Mouse (Mus musculus) MEL (cell line): Measurements from ENCODE around the gene 4930438A08Rik. TPM values are rescaled to one million over a fixed set of nuclear protein-coding genes. Genes with fewer than 3 reads are reported as not detected.

Experiments used
- DNase-seq: peaks from one replicate; pipeline ENCODE4 v3.0.0; 2011; ENCODE audit warnings: low read depth, low spot score
- H3K27ac ChIP-seq: 2 replicates; pipeline ENCODE4 v1.5.1; 2012; ENCODE audit warnings: low read depth, mild to moderate bottlenecking, control low read depth, low read length, moderate library complexity; ENCODE audit not compliant: control insufficient read depth
- H3K27me3 ChIP-seq, 2 experiments: fragments of 150-350 bp in 1 of 2; sonication (generic) in 1 of 2; 2 replicates each; pipeline ENCODE4 v1.6.1; 2012; ENCODE audit warnings: low read length in 2 of 2, mild to moderate bottlenecking in 2 of 2, improper control_type of control experiment in 1 of 2, moderate library complexity in 1 of 2; ENCODE audit not compliant: insufficient read depth in 2 of 2, control insufficient read depth in 1 of 2
- H3K36me3 ChIP-seq, 2 experiments: 2 replicates each; pipeline ENCODE4 v1.6.1; 2012 to 2014; ENCODE audit warnings: low read length in 2 of 2, improper control_type of control experiment in 1 of 2, inconsistent platforms in 1 of 2, mild to moderate bottlenecking in 1 of 2; ENCODE audit not compliant: insufficient read depth in 2 of 2, control insufficient read depth in 1 of 2
- H3K4me1 ChIP-seq, 2 experiments: fragments of 150-350 bp in 1 of 2; sonication (generic) in 1 of 2; 2 replicates each; pipeline ENCODE4 v1.6.1; 2012; ENCODE audit warnings: low read length in 2 of 2, improper control_type of control experiment in 1 of 2, mild to moderate bottlenecking in 1 of 2; ENCODE audit not compliant: insufficient read depth in 2 of 2, control insufficient read depth in 1 of 2
- H3K4me3 ChIP-seq, 2 experiments: fragments of 150-350 bp in 1 of 2; sonication (generic) in 1 of 2; 2 replicates each; pipeline ENCODE4 v1.5.1; 2012; ENCODE audit warnings: low read depth in 2 of 2, low read length in 2 of 2, mild to moderate bottlenecking in 2 of 2, moderate library complexity in 2 of 2, control low read depth in 1 of 2, improper control_type of control experiment in 1 of 2; ENCODE audit not compliant: control insufficient read depth in 1 of 2, insufficient read depth in 1 of 2
- H3K79me2 ChIP-seq: 2 replicates; pipeline ENCODE4 v1.6.1; 2012; ENCODE audit warnings: mild to moderate bottlenecking, low read length, moderate library complexity; ENCODE audit not compliant: control insufficient read depth, poor library complexity, insufficient read depth
- H3K9ac ChIP-seq: 2 replicates; pipeline ENCODE4 v1.6.1; 2012; ENCODE audit warnings: low read depth, mild to moderate bottlenecking, control low read depth, low read length, moderate library complexity; ENCODE audit not compliant: control insufficient read depth, poor library complexity, severe bottlenecking
- H3K9me3 ChIP-seq: fragments of 150-350 bp; sonication (generic); replicated peaks from 2 replicates; pipeline ENCODE4 v1.6.1; 2012; ENCODE audit warnings: mild to moderate bottlenecking, low read length, improper control_type of control experiment, moderate library complexity; ENCODE audit not compliant: insufficient read depth
- BHLHE40 ChIP-seq: IDR thresholded peaks from 2 replicates; pipeline ENCODE4 v1.6.1; 2012; ENCODE audit warnings: low read depth, mild to moderate bottlenecking, inconsistent platforms, low read length, improper control_type of control experiment, borderline replicate concordance
- CHD1 ChIP-seq: IDR thresholded peaks from 2 replicates; pipeline ENCODE4 v1.6.1; 2012; ENCODE audit warnings: low read depth, mild to moderate bottlenecking, inconsistent platforms, low read length, improper control_type of control experiment
- CTCF ChIP-seq, 3 experiments: IDR thresholded peaks in 2 of 3; conservative IDR thresholded peaks in 1 of 3; 2 replicates each; pipeline ENCODE4 v1.5.1; 2011 to 2012; ENCODE audit warnings: low read length in 3 of 3, low read depth in 2 of 3, mild to moderate bottlenecking in 2 of 3, improper control_type of control experiment in 1 of 3, inconsistent platforms in 1 of 3, mixed read lengths in 1 of 3, moderate library complexity in 1 of 3; ENCODE audit not compliant: control insufficient read depth in 1 of 3, insufficient read depth in 1 of 3, poor library complexity in 1 of 3, severe bottlenecking in 1 of 3
- GABPA ChIP-seq: IDR thresholded peaks from 2 replicates; pipeline ENCODE4 v1.6.1; 2012; ENCODE audit warnings: low read depth, mild to moderate bottlenecking, inconsistent platforms, low read length, improper control_type of control experiment, moderate library complexity
- KAT2A ChIP-seq: conservative IDR thresholded peaks from 2 replicates; pipeline ENCODE4 v1.6.1; 2012; ENCODE audit warnings: low read depth, low read length, improper control_type of control experiment, inconsistent platforms
- MAZ ChIP-seq: IDR thresholded peaks from 2 replicates; pipeline ENCODE4 v1.6.1; 2012; ENCODE audit warnings: low read depth, mild to moderate bottlenecking, inconsistent platforms, low read length, improper control_type of control experiment
- MEF2A ChIP-seq: IDR thresholded peaks from 2 replicates; pipeline ENCODE4 v1.6.1; 2014; ENCODE audit warnings: low read depth, mild to moderate bottlenecking, inconsistent platforms, low read length, improper control_type of control experiment; ENCODE audit not compliant: poor library complexity, insufficient replicate concordance, severe bottlenecking; ENCODE audit errors: extremely low read depth
- MXI1 ChIP-seq: IDR thresholded peaks from 2 replicates; pipeline ENCODE4 v1.6.1; 2011; ENCODE audit warnings: mild to moderate bottlenecking, low read depth, low read length, improper control_type of control experiment
- MYC ChIP-seq: IDR thresholded peaks from 2 replicates; pipeline ENCODE4 v1.6.1; 2011; ENCODE audit warnings: low read depth, mild to moderate bottlenecking, low read length, improper control_type of control experiment, moderate library complexity
- NELFE ChIP-seq: IDR thresholded peaks from 2 replicates; pipeline ENCODE4 v1.6.1; 2011; ENCODE audit warnings: low read depth, low read length, improper control_type of control experiment
- POLR2A ChIP-seq, 2 experiments: IDR thresholded peaks; 2 replicates each; pipeline ENCODE4 v1.6.1; 2011 to 2012; ENCODE audit warnings: low read length in 2 of 2, mild to moderate bottlenecking in 2 of 2, control low read depth in 1 of 2, improper control_type of control experiment in 1 of 2, low read depth in 1 of 2, moderate library complexity in 1 of 2; ENCODE audit not compliant: control insufficient read depth in 1 of 2, insufficient read depth in 1 of 2, poor library complexity in 1 of 2
- POLR2AphosphoS2 ChIP-seq: IDR thresholded peaks from 2 replicates; pipeline ENCODE4 v1.6.1; 2011; ENCODE audit warnings: low read length, improper control_type of control experiment
- TAL1 ChIP-seq: IDR thresholded peaks from 2 replicates; pipeline ENCODE4 v1.6.1; 2012; ENCODE audit warnings: mild to moderate bottlenecking, inconsistent platforms, low read length, moderate library complexity, mixed read lengths
- TBP ChIP-seq: IDR thresholded peaks from 2 replicates; pipeline ENCODE4 v1.8.0; 2011; ENCODE audit warnings: low read depth, low read length, improper control_type of control experiment
- TCF12 ChIP-seq: IDR thresholded peaks from 2 replicates; pipeline ENCODE4 v1.6.1; 2014; ENCODE audit warnings: low read depth, mild to moderate bottlenecking, inconsistent platforms, low read length, improper control_type of control experiment, moderate library complexity
- ZC3H11A ChIP-seq: IDR thresholded peaks from 2 replicates; pipeline ENCODE4 v1.6.1; 2012; ENCODE audit warnings: low read depth, mild to moderate bottlenecking, inconsistent platforms, low read length, improper control_type of control experiment
- ZNF384 ChIP-seq: IDR thresholded peaks from 2 replicates; pipeline ENCODE4 v1.6.1; 2012; ENCODE audit warnings: low read depth, mild to moderate bottlenecking, inconsistent platforms, low read length, improper control_type of control experiment
- polyA plus RNA-seq, 2 experiments: library from polyadenylated mRNA; stranded (reverse) in 1 of 2; unstranded in 1 of 2; fragments of >175 nt in 1 of 2; fragments of >200 nt in 1 of 2; gene quantifications; 2 replicates each; pipeline versions ENCODE4 v1.2.1 to v1.2.4; 2012; ENCODE audit warnings: low replicate concordance in 2 of 2, low read depth in 1 of 2; ENCODE audit not compliant: insufficient read length in 2 of 2, insufficient read depth in 1 of 2, missing spikeins in 1 of 2
- total RNA-seq: library from RNA; depleted of rRNA; stranded (reverse); fragments of 300-350 nt; gene quantifications from 2 replicates; pipeline ENCODE4 v1.2.3, GENCODE M21; 2012

4930438A08Rik gene
- total and polyA plus RNA-seq, 3 experiments = not detected

DNA sequence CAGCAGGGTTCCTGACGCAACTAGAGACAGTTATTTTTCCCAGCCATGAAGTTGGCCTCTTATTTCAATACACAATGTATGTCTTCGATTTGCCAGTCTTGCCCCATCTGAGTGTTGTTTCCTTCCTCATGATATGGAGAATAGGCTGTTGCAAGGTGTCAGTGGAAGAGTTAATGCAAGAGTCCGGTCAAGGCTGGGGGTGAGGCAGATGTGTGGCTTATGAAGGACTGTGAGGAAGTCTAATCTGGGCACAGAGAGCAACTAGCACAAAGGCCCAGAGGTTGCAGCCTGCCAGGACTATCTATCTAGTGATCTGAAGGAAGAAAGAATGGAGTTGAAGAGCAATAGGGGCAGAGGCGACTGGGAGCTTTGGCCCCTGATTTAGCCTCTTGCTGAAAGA lies 14.4 kb upstream of the 4930438A08Rik start:
- no peak for DNase-seq
- H3K79me2 ChIP-seq = no peaks in the 10 kb centered on the region
- TF ChIP-seq POLR2AphosphoS2 (no peak), GABPA (no peak)
- TF ChIP-seq, all 39 proteins: peak for 0
- Histone ChIP-seq H3K27ac (no peak overlapping the region), H3K27me3 (peaks cover 1 to 2% of the 10 kb centered on the region in 2 experiments; a peak in 3 of 4 replicates), H3K4me1 (no peaks in the 10 kb centered on the region; a peak in 1 of 4 replicates), H3K4me3 (no peak overlapping the region), H3K9ac (no peak overlapping the region), H3K36me3 (no peaks in the 10 kb centered on the region), H3K9me3 (no peaks in the 10 kb centered on the region)

DNA sequence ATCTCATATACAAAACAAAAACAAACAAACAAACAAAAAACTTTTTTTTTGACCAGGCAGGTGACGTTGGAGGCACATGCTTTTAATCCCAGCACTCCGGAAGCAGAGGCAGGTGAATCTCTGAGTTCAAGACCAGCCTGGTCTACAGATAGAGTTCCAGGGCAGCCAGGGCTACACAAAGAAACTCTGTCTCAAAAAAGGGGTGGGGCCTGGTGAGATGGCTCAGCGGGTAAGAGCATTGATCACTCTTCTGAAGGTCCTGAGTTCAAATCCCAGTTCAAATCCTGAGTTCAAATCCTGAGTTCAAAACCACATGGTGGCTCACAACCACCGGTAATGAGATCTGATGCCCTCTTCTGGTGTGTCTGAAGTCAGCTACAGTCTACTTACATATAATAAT lies 12.8 kb upstream of the 4930438A08Rik start:
- Histone ChIP-seq H3K4me1 (no peaks in the 10 kb centered on the region; a peak in 1 of 4 replicates), H3K27me3 (peaks cover 0 to 1% of the 10 kb centered on the region in 2 experiments; a peak in 3 of 4 replicates), H3K36me3 (no peaks in the 10 kb centered on the region), H3K9me3 (no peaks in the 10 kb centered on the region), H3K27ac (no peak overlapping the region), H3K4me3 (no peak overlapping the region), H3K9ac (no peak overlapping the region), H3K79me2 (no peaks in the 10 kb centered on the region)
- DNase-seq = no peak
- TF ChIP-seq ZNF384 = no peak
- no peak for TF ChIP-seq KAT2A
- no peak for TF ChIP-seq POLR2AphosphoS2
- no peak for TF ChIP-seq CTCF (IDR thresholded peaks at IDR 0.05 in 2 of 3, conservative IDR thresholded peaks at IDR 0.05 in 1 of 3; ENCODE audit: control insufficient read depth in 1 of 3, insufficient read depth in 1 of 3, low read depth in 2 of 3, low read length in 3 of 3, poor library complexity in 1 of 3, severe bottlenecking in 1 of 3)
- no peak for TF ChIP-seq TAL1
- no peak for TF ChIP-seq MAZ
- no peak for TF ChIP-seq BHLHE40
- no peak for TF ChIP-seq TCF12
- no peak for TF ChIP-seq MEF2A
- TF ChIP-seq ZC3H11A = no peak
- TF ChIP-seq CHD1 = no peak
- no peak for TF ChIP-seq TBP

DNA sequence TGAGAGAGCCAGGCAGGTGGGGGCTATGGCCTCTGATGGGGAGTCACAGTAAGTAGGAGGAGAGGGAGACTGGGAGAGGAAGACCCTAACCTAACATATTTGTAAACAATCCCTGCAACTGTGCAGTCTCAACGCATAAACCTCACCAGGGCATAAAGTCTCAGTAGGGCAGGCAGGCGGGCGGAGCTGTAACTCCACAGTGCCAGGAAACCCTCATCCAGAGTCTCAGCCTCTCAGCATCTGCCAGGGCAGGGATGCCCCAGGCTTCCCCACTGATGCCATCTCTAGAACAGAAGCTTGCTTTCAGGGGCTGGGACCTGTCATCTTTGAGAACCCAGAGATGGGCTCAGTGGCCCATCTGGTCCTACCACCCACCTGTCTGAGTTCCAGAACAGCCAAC lies 12.3 kb upstream of the 4930438A08Rik start:
- H3K27me3 ChIP-seq = no peaks in the 10 kb centered on the region; a peak in 3 of 4 replicates
- no peaks in the 10 kb centered on the region for H3K79me2 ChIP-seq
- no peak for DNase-seq
- no peaks in the 10 kb centered on the region for H3K9me3 ChIP-seq
- no peaks in the 10 kb centered on the region for H3K36me3 ChIP-seq
- no peak overlapping the region for H3K9ac ChIP-seq
- no peak for TF ChIP-seq KAT2A
- TF ChIP-seq MYC = no peak
- TF ChIP-seq TAL1 = no peak
- no peak for TF ChIP-seq POLR2A (IDR thresholded peaks at IDR 0.05; ENCODE audit: control insufficient read depth in 1 of 2, insufficient read depth in 1 of 2, low read depth in 1 of 2, low read length in 2 of 2, poor library complexity in 1 of 2)
- no peak for TF ChIP-seq NELFE
- no peak for TF ChIP-seq MXI1
- no peak for TF ChIP-seq ZNF384
- H3K4me3 ChIP-seq = no peak overlapping the region
- no peaks in the 10 kb centered on the region; a peak in 1 of 4 replicates for H3K4me1 ChIP-seq
- no peak overlapping the region for H3K27ac ChIP-seq
